Mouse (Mus musculus): ENCODE measurements around the gene Far2. TPM values are rescaled to one million over a fixed set of nuclear protein-coding genes. Genes with fewer than 3 reads are reported as not detected.

Far2 gene
- polyA plus RNA-seq (2014; fragmentation: Illumina TruSeq; extraction: RNeasy Lipid Tissue Mini Kit (QIAGEN cat#74804); ENCODE audit: low replicate concordance), result 84.4 TPM

DNA sequence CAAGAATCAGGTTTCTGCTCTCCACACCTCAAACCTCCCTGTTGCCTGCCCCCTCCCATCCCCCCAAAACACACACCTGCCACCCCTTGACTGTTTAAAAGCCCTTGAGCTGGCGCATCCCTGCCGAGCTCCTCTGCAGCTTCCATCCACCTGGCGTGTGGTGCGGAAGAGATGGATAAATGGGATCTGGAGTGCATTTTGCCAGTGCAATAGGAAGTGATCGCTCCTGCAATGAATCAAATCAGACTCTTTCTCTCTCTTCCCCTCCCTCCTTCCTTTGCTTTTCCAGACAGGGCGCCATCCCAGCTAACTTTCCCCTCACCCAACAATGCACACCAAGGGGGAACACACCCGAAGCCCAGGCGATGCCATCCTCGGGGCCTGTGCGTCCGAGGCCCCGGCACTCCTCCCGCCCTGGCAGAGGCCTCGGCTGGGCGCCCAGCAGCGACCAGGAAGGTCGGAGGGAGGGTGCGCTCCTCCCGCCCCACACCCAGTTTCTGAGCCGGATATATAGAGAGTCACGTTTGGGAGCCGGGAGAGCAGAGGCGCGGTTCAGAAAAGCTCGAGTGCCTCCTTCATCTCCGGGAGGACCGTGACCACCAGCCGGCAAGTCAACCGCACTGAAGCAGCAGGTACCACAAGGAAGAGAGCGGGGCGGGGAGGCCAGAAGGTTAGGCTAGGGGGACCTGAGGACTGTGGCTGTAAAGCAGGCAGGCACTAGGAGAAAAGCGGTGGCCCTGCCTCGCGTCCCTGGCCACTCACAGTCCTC, at the start of gene Far2:
Gene Far2, plus strand, starts transcription at position 379 of the 769 bp plus-strand sequence.

DNA sequence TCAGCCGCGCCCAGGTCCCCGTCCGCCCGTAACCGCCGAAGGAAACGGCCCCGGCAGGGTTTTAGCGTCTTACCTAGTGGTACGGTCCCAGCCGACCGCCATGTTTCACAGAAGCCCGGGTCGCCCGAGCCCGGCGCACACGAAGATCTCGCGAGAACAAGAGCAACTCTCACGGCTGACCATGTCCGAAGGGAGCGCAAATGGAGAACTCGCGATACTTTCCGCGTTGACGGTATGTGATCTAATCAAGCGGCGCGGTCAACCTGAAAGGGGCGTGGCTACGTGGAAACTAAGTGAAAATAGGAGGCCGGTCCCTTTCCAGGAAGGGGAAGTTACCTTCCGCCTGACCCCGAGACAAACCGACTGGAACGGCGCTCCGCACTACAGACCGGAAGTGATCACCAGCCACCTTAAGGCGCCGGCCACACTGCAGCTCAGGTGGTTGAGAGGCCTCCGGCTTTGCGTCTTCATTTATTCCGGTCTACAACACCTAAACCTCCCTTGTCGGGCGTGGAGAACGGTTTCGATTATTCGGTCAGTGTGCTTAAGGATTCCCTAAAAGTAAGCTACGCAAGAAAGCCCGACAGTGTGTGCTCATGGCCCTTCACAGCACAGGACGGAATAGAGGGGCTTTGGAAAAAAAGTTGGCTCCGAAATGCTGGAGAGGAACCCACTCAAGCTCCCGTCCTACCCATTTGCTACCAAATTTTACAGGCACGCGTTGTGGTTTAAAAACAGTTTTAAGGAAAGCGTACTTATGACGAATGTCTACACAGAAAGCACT, 165.0 kb downstream of the Far2 start, which contains the start of gene Ergic2:
Gene Ergic2, minus strand, starts transcription at position 478 of the 784 bp plus-strand sequence.

Other genes with a start within 250 kb of the Far2 start
- 516 TPM for gene Ergic2, start 165.1 kb downstream of the Far2 start, polyA plus RNA-seq (2014; fragmentation: Illumina TruSeq; extraction: RNeasy Lipid Tissue Mini Kit (QIAGEN cat#74804); ENCODE audit: low replicate concordance)

All from small intestine, adult 10 weeks (tissue).